Mouse (Mus musculus): Measurements from ENCODE around the gene Gng7.

The Gng7 gene

DNA sequence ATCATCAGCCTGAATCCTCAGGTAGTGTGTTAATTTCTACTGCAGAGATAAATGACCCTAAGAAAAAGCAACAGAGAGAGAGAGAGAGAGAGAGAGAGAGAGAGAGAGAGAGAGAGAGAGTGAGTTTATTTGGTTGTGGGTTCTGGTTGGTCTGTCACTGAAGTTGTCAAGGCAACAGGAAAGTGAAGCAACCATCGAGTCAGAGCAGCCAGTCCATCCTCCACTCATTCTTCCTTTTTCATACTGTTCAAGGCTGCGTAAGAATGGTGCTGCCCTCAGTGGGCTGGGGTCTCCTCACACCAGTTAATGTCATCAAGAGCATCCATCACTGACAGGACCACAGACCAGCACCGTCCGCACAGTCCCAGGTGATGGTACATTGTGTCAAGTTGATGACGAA lies 70.5 kb downstream of the Gng7 start:
- no peak for DNase-seq (ENCODE audit: low read depth, low spot score)

- DNase-seq (ENCODE audit: low read depth, low spot score) = no peak
Observed at GRCm38 (mm10) chr10:80943701-80944100, 71.0 kb downstream of the Gng7 start.

DNA sequence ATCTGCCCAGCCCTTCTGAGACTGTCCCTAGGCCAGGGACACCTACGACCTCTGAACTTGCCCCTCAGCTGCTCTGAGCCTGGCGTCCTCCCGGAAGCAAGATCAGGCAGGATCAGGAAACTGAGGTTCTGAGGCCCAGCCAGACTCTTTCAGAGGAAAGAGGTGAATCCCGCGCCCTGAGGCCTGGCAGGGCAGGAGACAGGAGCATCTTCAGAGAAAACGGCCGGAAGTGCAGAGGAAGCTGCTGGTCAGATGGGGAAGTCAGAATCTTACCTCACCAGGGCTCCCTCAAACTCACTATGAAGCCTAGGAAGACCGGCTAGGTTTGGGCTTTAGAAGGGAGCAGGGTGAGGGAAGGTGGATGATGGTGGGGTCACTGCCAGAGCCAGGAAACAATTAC lies 71.8 kb downstream of the Gng7 start:
- DNase-seq (ENCODE audit: low read depth, low spot score) = no peak

DNA sequence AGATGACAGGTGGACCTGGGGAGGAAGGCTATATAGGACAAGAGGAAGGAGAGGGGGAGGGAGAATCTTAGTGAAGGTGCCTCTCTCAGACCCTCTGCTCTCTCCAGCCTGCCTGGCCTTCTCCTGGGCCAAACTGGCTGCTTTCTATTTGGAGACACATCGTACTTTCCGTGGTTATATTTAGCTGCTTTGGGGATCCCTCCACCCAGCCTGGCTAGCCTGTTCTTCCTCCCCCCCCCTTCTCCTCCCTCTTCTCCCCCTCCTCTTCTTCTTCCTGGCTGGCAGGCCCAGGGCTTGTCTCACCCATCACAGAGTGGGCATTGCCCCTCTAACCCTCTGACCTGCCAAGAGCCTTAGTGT lies 73.8 kb downstream of the Gng7 start:
- no peak for DNase-seq (ENCODE audit: low read depth, low spot score)

GRCm38 (mm10) chr10:80940320-80940987 lies 74.3 kb downstream of the Gng7 start:
- DNase-seq (ENCODE audit: low read depth, low spot score) = no peak

- no peak for DNase-seq (ENCODE audit: low read depth, low spot score)
Observed at GRCm38 (mm10) chr10:80939671-80940070, 75.1 kb downstream of the Gng7 start.

- no peak for DNase-seq (ENCODE audit: low read depth, low spot score)
Observed at GRCm38 (mm10) chr10:80938831-80939550, 75.8 kb downstream of the Gng7 start.

GRCm38 (mm10) chr10:80937646-80938045 lies 77.1 kb downstream of the Gng7 start:
- no peak for DNase-seq (ENCODE audit: low read depth, low spot score)

- DNase-seq (ENCODE audit: low read depth, low spot score) = no peak
Observed at GRCm38 (mm10) chr10:80936810-80937164, 78.0 kb downstream of the Gng7 start.

GRCm38 (mm10) chr10:80936135-80936809 lies 78.5 kb downstream of the Gng7 start:
- no peak for DNase-seq (ENCODE audit: low read depth, low spot score)

DNA sequence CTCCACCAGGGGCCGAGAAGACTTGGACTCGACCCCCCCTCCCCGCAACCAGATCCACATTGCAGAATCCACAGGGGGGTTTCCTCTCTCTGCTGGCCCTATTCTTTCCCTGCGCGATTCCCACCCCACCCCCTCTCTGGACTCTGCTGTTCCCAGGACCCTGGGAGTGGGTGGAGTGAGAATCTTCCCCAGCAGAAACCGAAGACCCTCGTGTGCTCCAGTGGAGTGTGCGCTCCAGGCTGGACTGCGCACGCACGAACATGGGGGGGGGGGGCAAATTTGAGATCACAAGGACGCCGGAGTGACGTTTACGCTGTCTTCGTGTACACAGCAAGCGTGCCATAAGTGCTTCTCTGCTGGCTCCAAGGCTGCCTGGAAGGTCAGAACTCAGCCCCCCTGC lies 79.0 kb downstream of the Gng7 start:
- DNase-seq (ENCODE audit: low read depth, low spot score) = no peak

DNA sequence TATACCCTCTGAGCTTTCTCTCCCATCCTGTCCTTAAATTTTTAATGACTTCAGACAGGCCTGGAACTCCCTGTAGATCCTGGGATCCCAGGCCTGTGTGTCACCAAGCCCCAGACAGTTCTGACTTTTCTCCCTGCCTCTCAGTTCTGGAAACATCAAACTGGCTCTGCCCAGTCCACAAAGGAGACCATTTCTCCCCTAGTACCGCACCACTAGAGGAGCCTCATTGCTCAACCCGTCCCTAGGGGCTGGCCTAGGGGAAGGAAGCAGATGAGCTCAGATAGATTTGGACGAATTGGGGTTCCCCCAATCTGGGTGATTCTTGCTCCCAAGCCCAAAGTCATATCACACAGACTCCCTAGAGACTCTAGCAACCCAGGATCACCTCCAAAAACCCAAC lies 79.5 kb downstream of the Gng7 start:
- DNase-seq (ENCODE audit: low read depth, low spot score) = no peak

- DNase-seq (ENCODE audit: low read depth, low spot score) = no peak
Observed at GRCm38 (mm10) chr10:80934136-80934985, 80.4 kb downstream of the Gng7 start.

DNA sequence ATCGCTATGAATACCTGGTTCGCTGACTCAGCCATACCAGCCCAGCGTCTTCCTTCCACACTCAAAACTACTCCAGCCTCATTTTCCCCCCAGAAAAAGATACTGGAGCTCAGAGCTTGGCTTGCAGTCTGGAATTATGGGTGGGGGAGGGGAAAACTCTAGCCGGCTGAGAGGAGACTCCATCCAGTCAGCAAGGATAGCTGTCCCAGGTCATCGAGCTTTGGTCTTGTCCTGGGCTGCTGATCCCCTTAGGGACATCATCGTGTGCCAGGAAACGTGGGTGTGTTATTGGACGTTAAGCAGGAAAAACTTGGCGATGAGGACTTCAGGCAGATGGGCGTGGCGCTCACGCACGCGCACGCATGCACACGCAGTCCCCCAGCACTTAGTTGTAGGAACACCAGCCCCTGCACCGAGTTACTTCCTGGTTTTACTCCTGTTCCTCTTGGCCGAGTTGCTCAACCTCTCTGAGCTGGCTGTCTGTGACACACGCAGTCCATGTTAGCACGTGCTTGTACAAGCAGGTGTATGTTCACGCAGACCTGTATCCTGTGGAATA lies 81.2 kb downstream of the Gng7 start:
- DNase-seq (ENCODE audit: low read depth, low spot score) = no peak

DNA sequence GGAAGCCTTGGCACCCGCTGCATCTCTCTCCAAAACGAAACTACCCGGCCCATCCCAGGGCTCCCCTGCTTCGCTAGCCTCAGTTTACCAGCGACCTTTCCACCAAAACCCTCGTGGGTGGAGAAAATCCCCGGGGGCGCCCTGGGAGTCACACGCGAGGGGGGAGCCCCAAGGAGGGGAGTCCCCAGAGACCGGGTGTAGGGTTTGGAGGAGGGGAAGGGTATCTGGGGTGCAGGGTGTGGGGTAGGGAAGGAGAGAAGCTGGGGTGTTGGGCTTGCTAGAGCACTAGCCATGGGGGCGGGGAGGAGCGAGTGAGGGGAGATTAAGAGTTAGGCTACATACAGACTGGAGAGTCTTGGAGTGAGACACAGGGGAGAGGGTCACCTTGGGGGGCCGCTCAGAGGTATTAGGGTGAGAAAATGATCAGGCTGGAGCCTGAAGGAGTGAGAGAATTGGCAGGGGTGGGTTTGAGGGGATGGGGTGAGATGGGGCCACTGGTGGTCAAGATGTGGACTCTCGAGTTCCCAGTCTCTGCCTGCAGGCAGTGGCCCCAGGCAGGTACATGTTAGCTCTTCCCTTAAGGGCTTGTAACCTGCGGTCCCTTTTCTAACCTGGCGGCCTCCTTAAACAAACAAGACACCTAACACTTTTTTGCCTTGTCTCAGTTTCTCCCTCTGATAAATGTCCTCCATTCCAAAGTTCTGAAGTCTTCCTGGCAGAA lies 81.9 kb downstream of the Gng7 start:
- DNase-seq (ENCODE audit: low read depth, low spot score) = no peak

GRCm38 (mm10) chr10:80932206-80932605 lies 82.5 kb downstream of the Gng7 start:
- DNase-seq (ENCODE audit: low read depth, low spot score) = no peak

GRCm38 (mm10) chr10:80931695-80932094 lies 83.0 kb downstream of the Gng7 start:
- no peak for DNase-seq (ENCODE audit: low read depth, low spot score)

GRCm38 (mm10) chr10:80931153-80931671 lies 83.5 kb downstream of the Gng7 start:
- no peak for DNase-seq (ENCODE audit: low read depth, low spot score)

GRCm38 (mm10) chr10:80930361-80931152 lies 84.2 kb downstream of the Gng7 start:
- DNase-seq (ENCODE audit: low read depth, low spot score) = no peak
